Mouse (Mus musculus): ENCODE data around the gene Elane. TPM values are rescaled to one million over a fixed set of nuclear protein-coding genes. Genes with fewer than 3 reads are reported as not detected.

Gene Elane
- polyA plus RNA-seq, 1 experiment from 2014 or later = 0.42 TPM

DNA sequence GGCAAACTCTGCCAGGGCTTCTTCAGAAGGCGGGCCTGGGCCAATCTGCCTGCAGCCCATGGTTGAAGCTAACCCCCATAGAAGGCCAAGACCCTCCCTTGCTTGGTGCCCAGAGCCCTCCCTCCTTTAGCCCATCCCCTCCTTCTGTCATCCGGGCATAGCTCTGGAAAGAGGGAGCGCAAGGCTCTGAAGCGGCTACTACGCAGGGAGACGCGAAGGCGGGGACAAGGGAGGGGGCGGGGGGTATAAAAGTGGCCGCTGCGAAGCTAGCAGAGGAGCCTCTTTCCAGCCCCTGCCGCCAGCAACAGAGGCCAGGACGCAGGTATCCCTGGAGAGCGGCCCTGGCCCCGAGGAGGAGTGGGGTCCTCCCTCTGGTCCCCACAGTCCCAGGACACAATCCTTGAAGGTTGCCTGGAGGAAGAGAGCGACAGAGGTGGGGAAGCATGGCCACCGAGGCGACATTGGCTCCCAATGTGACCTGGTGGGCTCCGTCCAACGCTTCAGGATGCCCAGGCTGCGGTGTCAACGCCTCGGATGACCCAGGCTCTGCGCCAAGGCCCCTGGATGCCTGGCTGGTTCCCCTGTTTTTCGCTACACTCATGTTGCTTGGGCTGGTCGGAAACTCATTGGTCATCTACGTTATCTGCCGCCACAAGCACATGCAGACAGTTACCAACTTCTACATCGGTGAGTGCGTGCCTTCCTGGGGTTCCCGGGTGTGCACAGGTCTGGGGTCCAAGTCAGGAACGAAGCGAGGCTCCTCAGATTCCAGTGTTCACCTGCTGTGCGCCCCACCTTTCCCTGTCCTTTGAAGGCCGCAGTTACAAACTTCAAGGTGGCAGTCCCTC, 32.4 kb downstream of the Elane start:
- H3K27me3 ChIP-seq (ENCODE audit: control insufficient read depth, insufficient read depth, low read length) = peaks cover 62% of the 10 kb centered on the region
- no peaks in the 10 kb centered on the region for H3K36me3 ChIP-seq (ENCODE audit: control insufficient read depth, insufficient read depth, low read length)
- no peak for ATAC-seq (ENCODE audit: insufficient number of reproducible peaks, insufficient read depth, low FRiP score, low read depth)
- no peak overlapping the region for H3K9ac ChIP-seq (ENCODE audit: low read length)
- peak overlapping the region; percentile 40 for H3K4me2 ChIP-seq (ENCODE audit: low read length)
- peaks cover 13 to 38% of the 10 kb centered on the region in 2 experiments for H3K4me1 ChIP-seq (ENCODE audit: control insufficient read depth in 2 of 2, insufficient read depth in 2 of 2, low read length in 2 of 2)
- WGBS = 6% methylated on average over 35 of the region's 35 CpGs
- H3K9me3 ChIP-seq (ENCODE audit: control insufficient read depth, low read length) = no peaks in the 10 kb centered on the region
- peak overlapping the region; percentile 7 to 8; a peak in 2 of 4 replicates for H3K4me3 ChIP-seq (ENCODE audit: control insufficient read depth in 1 of 2, insufficient read depth in 1 of 2, low read depth in 1 of 2, low read length in 2 of 2)
- no peak overlapping the region for H3K27ac ChIP-seq (replicated peaks in 1 of 2; ENCODE audit: control insufficient read depth in 1 of 2, insufficient read depth in 1 of 2, low read depth in 2 of 2, low read length in 2 of 2)

- no peak for ATAC-seq (ENCODE audit: insufficient number of reproducible peaks, insufficient read depth, low FRiP score, low read depth)
- H3K9ac ChIP-seq (ENCODE audit: low read length) = no peak overlapping the region
- H3K27me3 ChIP-seq (ENCODE audit: control insufficient read depth, insufficient read depth, low read length) = peaks cover 62% of the 10 kb centered on the region
- no peaks in the 10 kb centered on the region for H3K9me3 ChIP-seq (ENCODE audit: control insufficient read depth, low read length)
- peaks cover 10 to 32% of the 10 kb centered on the region in 2 experiments for H3K4me1 ChIP-seq (ENCODE audit: control insufficient read depth in 2 of 2, insufficient read depth in 2 of 2, low read length in 2 of 2)
- 0 out of 4 replicates have a peak overlapping the region, but pooled peaks of 1 of the 2 experiments have one; percentile 7 for H3K4me3 ChIP-seq (ENCODE audit: control insufficient read depth in 1 of 2, insufficient read depth in 1 of 2, low read depth in 1 of 2, low read length in 2 of 2)
- H3K27ac ChIP-seq (replicated peaks in 1 of 2; ENCODE audit: control insufficient read depth in 1 of 2, insufficient read depth in 1 of 2, low read depth in 2 of 2, low read length in 2 of 2) = no peak overlapping the region
- 9% methylated on average over 21 of the region's 21 CpGs for WGBS
- no peaks in the 10 kb centered on the region for H3K36me3 ChIP-seq (ENCODE audit: control insufficient read depth, insufficient read depth, low read length)
- peak overlapping the region; percentile 40; the same call in 1 of the 2 replicates for H3K4me2 ChIP-seq (ENCODE audit: low read length)
Observed at GRCm38 (mm10) chr10:79919251-79919849, 33.3 kb downstream of the Elane start.

DNA sequence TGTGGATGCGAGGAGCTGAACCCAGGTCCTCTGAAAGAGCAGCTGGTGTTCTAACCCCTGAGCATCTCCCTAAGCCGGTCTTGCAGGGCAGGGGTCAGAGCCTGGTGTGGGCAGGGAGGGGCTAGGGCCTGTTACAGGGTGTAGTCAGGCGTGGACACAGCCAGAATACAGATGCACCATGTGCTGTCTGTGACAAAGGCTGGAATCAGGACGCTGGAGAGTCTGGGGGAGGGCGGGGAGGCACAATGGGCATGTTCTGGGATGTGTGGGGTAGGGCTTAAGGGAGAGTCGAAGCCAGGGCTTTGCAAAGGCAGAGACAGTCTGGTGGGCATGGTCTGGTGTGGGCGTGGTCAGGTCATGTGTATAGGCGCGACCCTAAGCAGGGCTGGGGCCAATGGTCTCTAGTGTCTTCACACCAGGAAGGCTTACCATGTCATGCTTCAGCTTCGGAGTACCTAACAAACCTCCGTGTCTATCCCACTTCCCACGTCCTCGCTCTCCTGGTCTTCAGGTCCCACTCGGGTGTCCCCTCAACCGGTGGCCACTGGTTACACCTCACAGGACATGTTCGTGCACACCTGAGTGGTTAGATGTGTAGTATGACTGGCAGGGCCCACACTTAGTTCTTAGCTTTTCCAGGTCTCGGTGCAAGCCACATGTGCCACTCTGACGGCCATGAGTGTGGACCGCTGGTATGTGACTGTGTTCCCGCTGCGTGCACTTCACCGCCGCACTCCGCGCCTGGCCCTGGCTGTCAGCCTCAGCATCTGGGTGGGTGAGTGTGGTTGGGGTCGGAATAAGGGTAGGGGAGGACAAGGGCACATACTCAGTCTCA, 34.2 kb downstream of the Elane start:
- peak overlapping the region; percentile 69; the same call in 1 of the 2 replicates for H3K4me2 ChIP-seq (ENCODE audit: low read length)
- no peaks in the 10 kb centered on the region for H3K36me3 ChIP-seq (ENCODE audit: control insufficient read depth, insufficient read depth, low read length)
- peak overlapping the region in 1 of 2 experiments; percentile 38; a peak in 1 of 4 replicates for H3K4me3 ChIP-seq (ENCODE audit: control insufficient read depth in 1 of 2, insufficient read depth in 1 of 2, low read depth in 1 of 2, low read length in 2 of 2)
- ATAC-seq (ENCODE audit: insufficient number of reproducible peaks, insufficient read depth, low FRiP score, low read depth) = no peak
- H3K4me1 ChIP-seq (ENCODE audit: control insufficient read depth in 2 of 2, insufficient read depth in 2 of 2, low read length in 2 of 2) = peaks cover 8 to 28% of the 10 kb centered on the region in 2 experiments
- no peak overlapping the region for H3K27ac ChIP-seq (replicated peaks in 1 of 2; ENCODE audit: control insufficient read depth in 1 of 2, insufficient read depth in 1 of 2, low read depth in 2 of 2, low read length in 2 of 2)
- H3K27me3 ChIP-seq (ENCODE audit: control insufficient read depth, insufficient read depth, low read length) = peaks cover 62% of the 10 kb centered on the region
- no peak overlapping the region for H3K9ac ChIP-seq (ENCODE audit: low read length)
- WGBS = 26% methylated on average over 26 of the region's 26 CpGs
- no peaks in the 10 kb centered on the region for H3K9me3 ChIP-seq (ENCODE audit: control insufficient read depth, low read length)

DNA sequence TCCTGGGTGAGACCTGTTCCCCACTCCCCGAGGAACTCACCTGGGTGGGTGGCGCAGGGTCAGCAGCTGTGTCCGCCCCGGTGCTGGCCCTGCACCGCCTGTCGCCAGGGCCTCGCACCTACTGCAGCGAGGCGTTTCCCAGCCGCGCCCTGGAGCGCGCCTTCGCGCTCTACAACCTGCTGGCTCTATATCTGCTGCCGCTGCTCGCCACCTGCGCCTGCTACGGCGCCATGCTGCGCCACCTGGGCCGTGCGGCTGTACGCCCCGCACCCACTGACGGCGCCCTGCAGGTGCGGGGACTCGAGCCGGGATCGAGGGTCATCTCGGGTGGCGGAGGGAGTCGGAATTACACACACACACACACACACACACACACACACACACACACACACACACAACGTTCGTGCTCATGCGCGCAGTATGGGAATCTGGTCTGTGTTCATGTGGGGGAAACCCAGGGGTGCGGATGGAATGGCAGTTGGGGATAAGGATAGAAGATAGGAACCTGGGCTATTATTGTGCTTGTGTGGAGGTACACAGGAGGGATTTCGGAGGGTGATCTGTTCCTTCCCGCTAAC, 35.0 kb downstream of the Elane start, which contains the start of gene R3hdm4:
Gene R3hdm4, minus strand, starts transcription at position 251 of the 578 bp plus-strand sequence.
- Histone ChIP-seq H3K4me3 (ENCODE audit: control insufficient read depth in 1 of 2, insufficient read depth in 1 of 2, low read depth in 1 of 2, low read length in 2 of 2) (peak within 1 kb of the TSS; percentile 14 to 38), H3K27me3 (ENCODE audit: control insufficient read depth, insufficient read depth, low read length) (peaks cover 62% of the 10 kb centered on the region), H3K9me3 (ENCODE audit: control insufficient read depth, low read length) (no peaks in the 10 kb centered on the region), H3K4me2 (ENCODE audit: low read length) (peak within 1 kb of the TSS; percentile 69), H3K4me1 (ENCODE audit: control insufficient read depth in 2 of 2, insufficient read depth in 2 of 2, low read length in 2 of 2) (peaks cover 7 to 29% of the 10 kb centered on the region in 2 experiments), H3K36me3 (ENCODE audit: control insufficient read depth, insufficient read depth, low read length) (no peaks in the 10 kb centered on the region), H3K9ac (ENCODE audit: low read length) (peak within 1 kb of the TSS; percentile 47), H3K27ac (replicated peaks in 1 of 2; ENCODE audit: control insufficient read depth in 1 of 2, insufficient read depth in 1 of 2, low read depth in 2 of 2, low read length in 2 of 2) (no peak within 1 kb of the TSS)
- 9% methylated on average over 40 of the region's 41 CpGs for WGBS
- ATAC-seq (ENCODE audit: insufficient number of reproducible peaks, insufficient read depth, low FRiP score, low read depth) = no peak

DNA sequence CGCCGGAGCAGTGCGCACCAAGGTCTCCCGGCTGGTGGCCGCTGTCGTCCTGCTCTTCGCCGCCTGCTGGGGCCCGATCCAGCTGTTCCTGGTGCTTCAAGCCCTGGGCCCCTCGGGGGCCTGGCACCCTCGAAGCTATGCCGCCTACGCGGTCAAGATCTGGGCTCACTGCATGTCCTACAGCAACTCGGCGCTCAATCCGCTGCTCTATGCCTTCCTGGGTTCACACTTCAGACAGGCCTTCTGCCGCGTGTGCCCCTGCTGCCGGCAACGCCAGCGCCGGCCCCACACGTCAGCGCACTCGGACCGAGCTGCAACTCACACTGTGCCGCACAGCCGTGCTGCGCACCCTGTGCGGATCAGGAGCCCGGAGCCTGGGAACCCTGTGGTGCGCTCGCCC, 35.5 kb downstream of the Elane start:
- Histone ChIP-seq H3K4me3 (ENCODE audit: control insufficient read depth in 1 of 2, insufficient read depth in 1 of 2, low read depth in 1 of 2, low read length in 2 of 2) (peak overlapping the region; percentile 14 to 38), H3K36me3 (ENCODE audit: control insufficient read depth, insufficient read depth, low read length) (no peaks in the 10 kb centered on the region), H3K4me2 (ENCODE audit: low read length) (peak overlapping the region; percentile 69), H3K27ac (replicated peaks in 1 of 2; ENCODE audit: control insufficient read depth in 1 of 2, insufficient read depth in 1 of 2, low read depth in 2 of 2, low read length in 2 of 2) (no peak overlapping the region), H3K9me3 (ENCODE audit: control insufficient read depth, low read length) (no peaks in the 10 kb centered on the region), H3K9ac (ENCODE audit: low read length) (peak overlapping the region; percentile 47), H3K27me3 (ENCODE audit: control insufficient read depth, insufficient read depth, low read length) (peaks cover 62% of the 10 kb centered on the region), H3K4me1 (ENCODE audit: control insufficient read depth in 2 of 2, insufficient read depth in 2 of 2, low read length in 2 of 2) (peaks cover 11 to 32% of the 10 kb centered on the region in 2 experiments)
- no peak for ATAC-seq (ENCODE audit: insufficient number of reproducible peaks, insufficient read depth, low FRiP score, low read depth)
- WGBS = 2% methylated on average over 34 of the region's 34 CpGs

- Histone ChIP-seq H3K9ac (ENCODE audit: low read length) (0 out of 2 replicates have a peak overlapping the region, but pooled peaks have one; percentile 95), H3K4me2 (ENCODE audit: low read length) (peak overlapping the region; percentile 83)
- 9% methylated on average over 29 of the region's 29 CpGs for WGBS
Observed at GRCm38 (mm10) chr10:79924998-79925784, 39.1 kb downstream of the Elane start.

More at GRCm38 (mm10) chr10:79924998-79925784, 39.1 kb downstream of the Elane start:
- H3K4me3 ChIP-seq (ENCODE audit: control insufficient read depth in 1 of 2, insufficient read depth in 1 of 2, low read depth in 1 of 2, low read length in 2 of 2) = peak overlapping the region in 1 of 2 experiments; percentile 93; a peak in 2 of 4 replicates
- no peak for ATAC-seq (ENCODE audit: insufficient number of reproducible peaks, insufficient read depth, low FRiP score, low read depth)
- H3K9me3 ChIP-seq (ENCODE audit: control insufficient read depth, low read length) = no peaks in the 10 kb centered on the region
- H3K27ac ChIP-seq (replicated peaks in 1 of 2; ENCODE audit: control insufficient read depth in 1 of 2, insufficient read depth in 1 of 2, low read depth in 2 of 2, low read length in 2 of 2) = peak overlapping the region in 1 of 2 experiments; percentile 94; a peak in 1 of 4 replicates
- H3K36me3 ChIP-seq (ENCODE audit: control insufficient read depth, insufficient read depth, low read length) = no peaks in the 10 kb centered on the region
- H3K4me1 ChIP-seq (ENCODE audit: control insufficient read depth in 2 of 2, insufficient read depth in 2 of 2, low read length in 2 of 2) = peaks cover 9 to 39% of the 10 kb centered on the region in 2 experiments
- H3K27me3 ChIP-seq (ENCODE audit: control insufficient read depth, insufficient read depth, low read length) = peaks cover 33% of the 10 kb centered on the region
